Mouse (Mus musculus): ENCODE measurements around the gene Rad51c.

Gene Rad51c

GRCm38 (mm10) chr11:87367865-87368580 lies 36.7 kb downstream of the Rad51c start:
- DNase-seq (ENCODE audit: low read depth, low spot score), result no peak

- DNase-seq (ENCODE audit: low read depth, low spot score), result no peak
These were observed 37.7 kb downstream of the Rad51c start for GRCm38 (mm10) chr11:87367061-87367460.

- no peak for DNase-seq (ENCODE audit: low read depth, low spot score)
These were observed 39.6 kb downstream of the Rad51c start for GRCm38 (mm10) chr11:87365120-87365519.

GRCm38 (mm10) chr11:87359262-87359612 lies 45.5 kb downstream of the Rad51c start:
- DNase-seq (ENCODE audit: low read depth, low spot score), result no peak

GRCm38 (mm10) chr11:87358331-87359261 lies 46.2 kb downstream of the Rad51c start, which contains the start of gene Ppm1e:
Gene Ppm1e (minus strand): TSS chr11:87359023.
- DNase-seq (ENCODE audit: low read depth, low spot score), result peak; percentile 72

- DNase-seq (ENCODE audit: low read depth, low spot score), result no peak
These were observed 47.1 kb downstream of the Rad51c start for GRCm38 (mm10) chr11:87357317-87358300.

- DNase-seq (ENCODE audit: low read depth, low spot score), result no peak
These were observed 49.9 kb downstream of the Rad51c start for GRCm38 (mm10) chr11:87354861-87355260.

- no peak for DNase-seq (ENCODE audit: low read depth, low spot score)
These were observed 51.0 kb downstream of the Rad51c start for GRCm38 (mm10) chr11:87353646-87354170.
